Mouse (Mus musculus): Measurements from ENCODE around the gene Bcor. TPM values are rescaled to one million over a fixed set of nuclear protein-coding genes. Genes with fewer than 3 reads are reported as not detected.
A peak's percentile ranks its signal among the peaks of the same experiment; 100 is the strongest.

The Bcor gene
- total and polyA plus RNA-seq, 2 experiments from 2014 or later: 10.3 to 22.6 TPM

GRCm38 (mm10) chrX:12088301-12089026 lies 71.7 kb downstream of the Bcor start:
- WGBS: 5% methylated on average over 64 of the region's 72 CpGs

GRCm38 (mm10) chrX:12087511-12088300 lies 72.4 kb downstream of the Bcor start:
- H3K27ac ChIP-seq: peak overlapping the region; percentile 83
- H3K27me3 ChIP-seq (ENCODE audit: insufficient read depth, low read length): peaks cover 10% of the 10 kb centered on the region; the same call in 1 of the 2 replicates
- 2% methylated on average over 36 of the region's 55 CpGs for WGBS
- H3K4me2 ChIP-seq (ENCODE audit: low read depth, low read length): peak overlapping the region; percentile 66
- H3K9ac ChIP-seq (replicated peaks; ENCODE audit: low read length): peak overlapping the region; percentile 56
- H3K9me3 ChIP-seq (ENCODE audit: low read length): no peaks in the 10 kb centered on the region
- DNase-seq (ENCODE audit: low spot score): peak; percentile 33
- H3K36me3 ChIP-seq (ENCODE audit: insufficient read depth, low read length): no peaks in the 10 kb centered on the region
- peak; percentile 22; the same call in 1 of the 2 replicates for TF ChIP-seq CTCF (IDR thresholded peaks at IDR 0.05; ENCODE audit: low read depth)
- ATAC-seq: peak; percentile 45
- H3K4me1 ChIP-seq (ENCODE audit: insufficient read depth, low read length): 0 out of 2 replicates have a peak, but pooled peaks cover 4% of the 10 kb centered on the region
- peak overlapping the region; percentile 46 for H3K4me3 ChIP-seq (ENCODE audit: low read length)

More at GRCm38 (mm10) chrX:12088301-12089026, 71.7 kb downstream of the Bcor start:
- peak; percentile 73 for DNase-seq (ENCODE audit: low spot score)
- Histone ChIP-seq H3K27ac (peak overlapping the region; percentile 83), H3K4me1 (ENCODE audit: insufficient read depth, low read length) (0 out of 2 replicates have a peak, but pooled peaks cover 4% of the 10 kb centered on the region), H3K27me3 (ENCODE audit: insufficient read depth, low read length) (peaks cover 10% of the 10 kb centered on the region; the same call in 1 of the 2 replicates), H3K4me2 (ENCODE audit: low read depth, low read length) (peak overlapping the region; percentile 66), H3K4me3 (ENCODE audit: low read length) (peak overlapping the region; percentile 46), H3K9ac (replicated peaks; ENCODE audit: low read length) (peak overlapping the region; percentile 56), H3K9me3 (ENCODE audit: low read length) (no peaks in the 10 kb centered on the region), H3K36me3 (ENCODE audit: insufficient read depth, low read length) (no peaks in the 10 kb centered on the region)
- no peak for TF ChIP-seq CTCF (IDR thresholded peaks at IDR 0.05; ENCODE audit: low read depth)
- ATAC-seq: peak; percentile 58

- no peaks in the 10 kb centered on the region for H3K36me3 ChIP-seq (ENCODE audit: insufficient read depth, low read length)
- H3K4me3 ChIP-seq (ENCODE audit: low read length): peak overlapping the region; percentile 46
- peak overlapping the region; percentile 56 for H3K9ac ChIP-seq (replicated peaks; ENCODE audit: low read length)
- DNase-seq (ENCODE audit: low spot score) (peak; percentile 42), ATAC-seq (peak; percentile 15)
- 0 out of 2 replicates have a peak, but pooled peaks cover 4% of the 10 kb centered on the region for H3K4me1 ChIP-seq (ENCODE audit: insufficient read depth, low read length)
- WGBS: 6% methylated on average over 48 of the region's 70 CpGs
- H3K4me2 ChIP-seq (ENCODE audit: low read depth, low read length): peak overlapping the region; percentile 66
- peak overlapping the region; percentile 83 for H3K27ac ChIP-seq
- no peaks in the 10 kb centered on the region for H3K9me3 ChIP-seq (ENCODE audit: low read length)
- H3K27me3 ChIP-seq (ENCODE audit: insufficient read depth, low read length): peaks cover 10% of the 10 kb centered on the region; the same call in 1 of the 2 replicates
- TF ChIP-seq CTCF (IDR thresholded peaks at IDR 0.05; ENCODE audit: low read depth): no peak
Measured at GRCm38 (mm10) chrX:12086674-12087510, 73.3 kb downstream of the Bcor start.

GRCm38 (mm10) chrX:12085949-12086348 lies 74.2 kb downstream of the Bcor start:
- no peak for DNase-seq (ENCODE audit: low spot score)
- no peak overlapping the region for H3K9ac ChIP-seq (replicated peaks; ENCODE audit: low read length)
- TF ChIP-seq CTCF (IDR thresholded peaks at IDR 0.05; ENCODE audit: low read depth): no peak
- H3K4me3 ChIP-seq (ENCODE audit: low read length): no peak overlapping the region
- no peaks in the 10 kb centered on the region for H3K36me3 ChIP-seq (ENCODE audit: insufficient read depth, low read length)
- no peak overlapping the region for H3K27ac ChIP-seq
- ATAC-seq: no peak
- WGBS: 38% methylated on average over 10 of the region's 10 CpGs
- no peaks in the 10 kb centered on the region for H3K9me3 ChIP-seq (ENCODE audit: low read length)
- no peak overlapping the region for H3K4me2 ChIP-seq (ENCODE audit: low read depth, low read length)
- H3K27me3 ChIP-seq (ENCODE audit: insufficient read depth, low read length): peaks cover 10% of the 10 kb centered on the region; the same call in 1 of the 2 replicates
- 0 out of 2 replicates have a peak, but pooled peaks cover 4% of the 10 kb centered on the region for H3K4me1 ChIP-seq (ENCODE audit: insufficient read depth, low read length)

- Histone ChIP-seq H3K4me3 (ENCODE audit: low read length) (no peak overlapping the region), H3K27me3 (ENCODE audit: insufficient read depth, low read length) (peaks cover 10% of the 10 kb centered on the region; the same call in 1 of the 2 replicates), H3K36me3 (ENCODE audit: insufficient read depth, low read length) (no peaks in the 10 kb centered on the region), H3K4me2 (ENCODE audit: low read depth, low read length) (no peak overlapping the region), H3K9me3 (ENCODE audit: low read length) (no peaks in the 10 kb centered on the region), H3K27ac (no peak overlapping the region), H3K4me1 (ENCODE audit: insufficient read depth, low read length) (0 out of 2 replicates have a peak, but pooled peaks cover 4% of the 10 kb centered on the region), H3K9ac (replicated peaks; ENCODE audit: low read length) (no peak overlapping the region)
- no peak for TF ChIP-seq CTCF (IDR thresholded peaks at IDR 0.05; ENCODE audit: low read depth)
- DNase-seq (ENCODE audit: low spot score): no peak
- 29% methylated on average over 18 of the region's 18 CpGs for WGBS
- ATAC-seq: no peak
Measured at GRCm38 (mm10) chrX:12085290-12085689, 74.9 kb downstream of the Bcor start.

- WGBS: 39% methylated on average over 4 of the region's 4 CpGs
- 0 out of 2 replicates have a peak, but pooled peaks cover 4% of the 10 kb centered on the region for H3K4me1 ChIP-seq (ENCODE audit: insufficient read depth, low read length)
- no peak overlapping the region for H3K9ac ChIP-seq (replicated peaks; ENCODE audit: low read length)
- H3K36me3 ChIP-seq (ENCODE audit: insufficient read depth, low read length): no peaks in the 10 kb centered on the region
- DNase-seq (ENCODE audit: low spot score) (no peak), ATAC-seq (no peak)
- no peaks in the 10 kb centered on the region for H3K9me3 ChIP-seq (ENCODE audit: low read length)
- no peak overlapping the region for H3K27ac ChIP-seq
- peaks cover 10% of the 10 kb centered on the region; the same call in 1 of the 2 replicates for H3K27me3 ChIP-seq (ENCODE audit: insufficient read depth, low read length)
- no peak overlapping the region for H3K4me2 ChIP-seq (ENCODE audit: low read depth, low read length)
- TF ChIP-seq CTCF (IDR thresholded peaks at IDR 0.05; ENCODE audit: low read depth): no peak
- H3K4me3 ChIP-seq (ENCODE audit: low read length): no peak overlapping the region
Measured at GRCm38 (mm10) chrX:12084698-12085097, 75.5 kb downstream of the Bcor start.

Measured in hindbrain, postnatal 0 days (tissue).